In the genomic region with DNA sequence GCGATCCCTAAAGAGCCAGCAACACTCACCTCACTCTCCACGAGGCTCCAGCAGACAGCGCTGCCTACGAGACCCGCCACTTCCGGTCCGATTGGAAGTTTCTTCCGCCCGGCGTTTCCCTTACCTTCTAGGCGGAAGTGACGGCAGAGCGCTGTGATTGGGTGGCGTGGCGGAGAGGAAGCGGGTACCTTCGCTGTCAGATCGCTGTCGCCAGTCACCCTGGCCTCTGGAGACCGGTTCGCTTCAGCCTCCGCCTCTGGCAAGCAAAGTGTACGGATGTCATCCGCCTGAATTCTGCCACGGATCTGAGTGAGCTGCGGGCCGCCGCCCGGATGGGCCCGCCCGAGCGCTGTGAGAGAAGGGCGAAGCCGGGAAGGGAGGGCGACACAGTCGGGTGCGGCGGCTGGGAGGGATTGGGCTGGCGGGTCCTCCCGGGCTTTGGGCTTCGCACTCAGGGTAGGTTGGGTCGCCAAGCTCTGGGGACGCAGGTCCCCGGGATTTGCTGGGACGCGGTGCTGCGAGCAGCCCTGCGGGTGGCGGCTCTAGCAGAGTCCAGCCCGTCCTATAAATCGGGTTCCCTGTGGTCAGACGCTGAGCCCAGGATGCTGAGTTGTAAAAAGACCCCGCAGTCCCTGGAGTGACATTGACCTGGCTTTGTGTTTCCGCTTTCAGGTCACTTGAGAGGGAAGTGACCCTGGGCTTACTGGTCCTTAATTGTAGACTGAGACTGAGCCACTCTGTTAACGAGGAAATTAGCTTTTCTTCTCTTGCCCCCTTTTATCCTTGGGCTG, we compare ENCODE assay signal across 8 mouse cellular contexts. TPM values are rescaled to one million over a fixed set of nuclear protein-coding genes. Genes with fewer than 3 reads are reported as not detected.
A peak's percentile ranks its signal among the peaks of the same experiment; 100 is the strongest.
DNase-seq lines count a peak whose midpoint lies in the region; ATAC-seq lines count a peak whose summit lies in the region.

Gene Gdap2, plus strand, starts transcription at position 67 of the 791 bp plus-strand sequence.
Gene Wdr3, minus strand, starts transcription at position 93 of the 791 bp plus-strand sequence.

- WGBS in hindbrain, embryonic 16.5 days: under 1% methylated on average over 53 of the region's 55 CpGs
- WGBS in macrophage (ENCODE audit: missing documents): under 1% methylated on average over 52 of the region's 55 CpGs

- no peaks in the 10 kb centered on the region for H3K27me3 ChIP-seq in hindbrain, embryonic 16.5 days (replicated peaks; ENCODE audit: control insufficient read depth, insufficient read depth, low read length)

- peak within 1 kb of the TSS; percentile 86 for H3K4me3 ChIP-seq in hindbrain, embryonic 16.5 days (ENCODE audit: low read length)
- peak within 1 kb of the TSS; percentile 73 for H3K4me3 ChIP-seq in macrophage (ENCODE audit: inconsistent target)

- H3K9ac ChIP-seq in hindbrain, embryonic 16.5 days (ENCODE audit: low read depth, low read length): peak within 1 kb of the TSS; percentile 90

- H3K9me3 ChIP-seq in hindbrain, embryonic 16.5 days (ENCODE audit: control insufficient read depth, low read length): no peaks in the 10 kb centered on the region

- peak within 1 kb of the TSS; percentile 88 for H3K4me2 ChIP-seq in hindbrain, embryonic 16.5 days (ENCODE audit: low read length)

- H3K27ac ChIP-seq in hindbrain, embryonic 16.5 days (ENCODE audit: low read depth, low read length): peak within 1 kb of the TSS; percentile 92
- peak within 1 kb of the TSS; percentile 42 for H3K27ac ChIP-seq in macrophage

- peaks cover 19% of the 10 kb centered on the region for H3K4me1 ChIP-seq in hindbrain, embryonic 16.5 days (ENCODE audit: control insufficient read depth, insufficient read depth, low read depth, low read length)

- H3K36me3 ChIP-seq in hindbrain, embryonic 16.5 days (ENCODE audit: control insufficient read depth, insufficient read depth, low read length): peaks cover 10% of the 10 kb centered on the region
- H3K36me3 ChIP-seq in macrophage (ENCODE audit: inconsistent target): peaks cover 18% of the 10 kb centered on the region; the same call in 1 of the 2 replicates

- DNase-seq in WW6 (ENCODE audit: low read depth, low spot score): peak; percentile 74
- peak; percentile 78 to 88 for DNase-seq in cerebellum, postnatal 4 days (ENCODE audit: low spot score in 2 of 2)
- DNase-seq in gastrocnemius, adult 18-20 months (ENCODE audit: low spot score): peak; percentile 95
- DNase-seq in left cerebral cortex, adult 18-20 months (ENCODE audit: low spot score in 2 of 2): peak; percentile 94 to 96
- peak; percentile 96 for DNase-seq in right cerebral cortex, adult 18-20 months
- DNase-seq in urinary bladder, postnatal 10 days (ENCODE audit: low spot score): peak; percentile 72

- H3K79me2 ChIP-seq in macrophage (ENCODE audit: inconsistent target): peaks cover 58% of the 10 kb centered on the region

- peak; percentile 99 for ATAC-seq in hindbrain, embryonic 16.5 days

RNA-seq across cellular contexts. Expression of gene Gdap2, which starts in this region (rescaled TPM):
- 1 to 10 TPM; 5.9 TPM for total RNA-seq in gastrocnemius, adult 18-20 months (2021)
- polyA plus RNA-seq in hindbrain, embryonic 16.5 days (2015; fragmentation: Nextera tagmentation; extraction: Ambion mirVana): 39.5 and 39.8 TPM in 2 replicates
- 10 to 100 TPM; 37.9 to 38.7 TPM for total RNA-seq in left cerebral cortex, adult 18-20 months (2021)
- 10 to 100 TPM; 10.7 to 50.1 (median 40.4) TPM for total RNA-seq in macrophage (2018; cell fraction: chromatin; rRNA removed)
- total RNA-seq in macrophage (2018; cell fraction: cytosol; rRNA removed): 10 to 100 TPM; 15.8 to 33.9 (median 26.9) TPM
- 10 to 100 TPM; 12.3 to 50.8 (median 29.0) TPM for total RNA-seq in macrophage (2018; cell fraction: nucleus; rRNA removed)
- polyA plus RNA-seq in macrophage (2018): 17.6 to 28.2 TPM (median 22.9 TPM) in 3 replicates

RNA-seq across cellular contexts. Expression of gene Wdr3, which starts in this region (rescaled TPM):
- 1 to 10 TPM; 8.4 to 9.8 TPM for total RNA-seq in gastrocnemius, adult 18-20 months (2021)
- 29.2 and 31.6 TPM in 2 replicates for polyA plus RNA-seq in hindbrain, embryonic 16.5 days (2015; fragmentation: Nextera tagmentation; extraction: Ambion mirVana)
- total RNA-seq in left cerebral cortex, adult 18-20 months (2021): 10 to 100 TPM; 22.9 to 25.2 TPM
- 100 to 1,000 TPM in 3 of 26 experiments, 10 to 100 TPM in 23; 15.3 to 124 (median 43.8) TPM for total RNA-seq in macrophage (2018; cell fraction: chromatin; rRNA removed)
- total RNA-seq in macrophage (2018; cell fraction: cytosol; rRNA removed): 10 to 100 TPM in 25 of 26 experiments, 1 to 10 TPM in 1; 9.5 to 29.5 (median 17.4) TPM
- total RNA-seq in macrophage (2018; cell fraction: nucleus; rRNA removed): 10 to 100 TPM; 12.7 to 57.0 (median 23.0) TPM
- polyA plus RNA-seq in macrophage (2018): 16.0 to 28.0 TPM (median 24.4 TPM) in 3 replicates

Comparison
In these comparisons a context has a peak if more than half of its experiments do, and no peak if none do; other contexts are left out.
1. Peak in every context shown above with its lines: DNase-seq, ATAC-seq, H3K4me3 ChIP-seq and H3K27ac ChIP-seq.
2. RNA of gene Gdap2 (total RNA-seq): 37.9 to 38.7 TPM in left cerebral cortex, adult 18-20 months; 5.9 TPM in gastrocnemius, adult 18-20 months; every median in the first group is over 4 times any median in the second.